Mouse (Mus musculus) C2C12 (cell line): ENCODE measurements around the gene Smarce1. TPM values are rescaled to one million over a fixed set of nuclear protein-coding genes. Genes with fewer than 3 reads are reported as not detected.
"Not testable (repeated sequence)": the region's sequence is repeated elsewhere in the genome, so short reads cannot be mapped to it uniquely, and the experiment has no call there.

Experiments used
- H3K27me3 ChIP-seq: one replicate; pipeline ENCODE4 v1.6.1; 2011; ENCODE audit not compliant: control insufficient read depth, insufficient read depth, insufficient read length
- H3K36me3 ChIP-seq: one replicate; pipeline ENCODE4 v1.6.1; 2011; ENCODE audit not compliant: control insufficient read depth, insufficient read depth
- H3K4me3 ChIP-seq: one replicate; pipeline ENCODE4 v1.5.1; 2011; ENCODE audit warnings: mild to moderate bottlenecking, control low read depth; ENCODE audit not compliant: poor library complexity, insufficient read depth, severe bottlenecking
- H3K79me2 ChIP-seq: one replicate; pipeline ENCODE4 v1.6.1; 2011; ENCODE audit not compliant: control insufficient read depth, insufficient read depth
- H3K79me3 ChIP-seq: one replicate; pipeline ENCODE4 v1.6.1; 2011; ENCODE audit warnings: low read depth, control low read depth
- H3ac ChIP-seq: one replicate; pipeline ENCODE3; 2011; ENCODE audit warnings: low read depth; ENCODE audit not compliant: control insufficient read depth, insufficient read length
- CEBPB ChIP-seq: IDR thresholded peaks from one replicate; pipeline ENCODE4 v1.6.1; 2011; ENCODE audit warnings: low read depth, mild to moderate bottlenecking, control low read depth, moderate library complexity
- CTCF ChIP-seq: IDR thresholded peaks from one replicate; pipeline ENCODE4 v1.5.1; 2011; ENCODE audit not compliant: control insufficient read depth, insufficient read depth, insufficient read length
- FOSL1 ChIP-seq: IDR thresholded peaks from one replicate; pipeline ENCODE4 v1.8.0; 2011; ENCODE audit warnings: mild to moderate bottlenecking, low read length; ENCODE audit not compliant: poor library complexity, insufficient read depth, severe bottlenecking
- MAX ChIP-seq: IDR thresholded peaks from one replicate; pipeline ENCODE4 v1.6.1; 2011; ENCODE audit warnings: mild to moderate bottlenecking, control low read depth
- MYOD1 ChIP-seq: IDR thresholded peaks from one replicate; pipeline ENCODE4 v1.6.1; 2011; ENCODE audit warnings: low read depth; ENCODE audit not compliant: control insufficient read depth, insufficient read length
- MYOG ChIP-seq: IDR thresholded peaks from one replicate; pipeline ENCODE4 v1.6.1; 2011; ENCODE audit not compliant: control insufficient read depth, insufficient read length; ENCODE audit errors: extremely low read depth
- USF1 ChIP-seq: IDR thresholded peaks from one replicate; pipeline ENCODE4 v1.6.1; 2011; ENCODE audit warnings: low read depth, mild to moderate bottlenecking, control low read depth, moderate library complexity
- polyA plus RNA-seq: library from polyadenylated mRNA; unstranded; fragments of >200 nt; fragmentation: generic; extraction: Trizol; gene quantifications from one replicate; pipeline ENCODE4 v1.2.1, GENCODE M21; 2012; ENCODE audit warnings: missing spikeins

The Smarce1 gene
- polyA plus RNA-seq, 1 experiment: 103 TPM

GRCm38 (mm10) chr11:99250666-99251065, 19.8 kb upstream of the Smarce1 start:
- H3K79me3 ChIP-seq: no peaks in the 10 kb centered on the region

GRCm38 (mm10) chr11:99250241-99250640, 19.4 kb upstream of the Smarce1 start:
- Histone ChIP-seq H3K36me3 (no peaks in the 10 kb centered on the region), H3K79me2 (no peaks in the 10 kb centered on the region), H3K79me3 (no peaks in the 10 kb centered on the region), H3K27me3 (peaks cover 24% of the 10 kb centered on the region), H3K4me3 (no peak overlapping the region), H3ac (no peak overlapping the region)
- no peak for TF ChIP-seq MYOG
- no peak for TF ChIP-seq MAX
- TF ChIP-seq MYOD1: no peak
- TF ChIP-seq USF1: no peak
- TF ChIP-seq FOSL1: no peak
- TF ChIP-seq CEBPB: no peak

More at GRCm38 (mm10) chr11:99250666-99251065, 19.8 kb upstream of the Smarce1 start:
- H3K79me2 ChIP-seq: no peaks in the 10 kb centered on the region
- H3ac ChIP-seq: no peak overlapping the region
- H3K36me3 ChIP-seq: no peaks in the 10 kb centered on the region
- TF ChIP-seq USF1: no peak
- no peak for TF ChIP-seq CTCF
- no peak for TF ChIP-seq MYOG
- no peak for TF ChIP-seq FOSL1
- no peak for TF ChIP-seq MYOD1
- TF ChIP-seq MAX: no peak
- no peak for TF ChIP-seq CEBPB
- no peak overlapping the region for H3K4me3 ChIP-seq
- peaks cover 20% of the 10 kb centered on the region for H3K27me3 ChIP-seq

GRCm38 (mm10) chr11:99249115-99249514, 18.3 kb upstream of the Smarce1 start:
- peaks cover 26% of the 10 kb centered on the region for H3K27me3 ChIP-seq
- H3K79me2 ChIP-seq: no peaks in the 10 kb centered on the region
- H3K36me3 ChIP-seq: no peaks in the 10 kb centered on the region
- H3K79me3 ChIP-seq: no peaks in the 10 kb centered on the region
- H3ac ChIP-seq: no peak overlapping the region
- TF ChIP-seq MYOG (no peak), MYOD1 (no peak), USF1 (no peak), FOSL1 (no peak), MAX (no peak), CEBPB (no peak), CTCF (no peak)
- no peak overlapping the region for H3K4me3 ChIP-seq

GRCm38 (mm10) chr11:99247916-99248315, 17.1 kb upstream of the Smarce1 start:
- Histone ChIP-seq H3K4me3 (no peak overlapping the region), H3ac (no peak overlapping the region), H3K36me3 (no peaks in the 10 kb centered on the region), H3K79me3 (no peaks in the 10 kb centered on the region), H3K27me3 (peaks cover 28% of the 10 kb centered on the region), H3K79me2 (no peaks in the 10 kb centered on the region)
- no peak for TF ChIP-seq MYOG

- H3K36me3 ChIP-seq, H3ac ChIP-seq, H3K79me2 ChIP-seq, H3K4me3 ChIP-seq, H3K79me3 ChIP-seq: not testable (repeated sequence)
- peaks cover 37% of the 10 kb centered on the region for H3K27me3 ChIP-seq
Measured at GRCm38 (mm10) chr11:99244519-99244918, 13.7 kb upstream of the Smarce1 start.

- H3K27me3 ChIP-seq: peaks cover 37% of the 10 kb centered on the region
- H3K36me3 ChIP-seq: no peaks in the 10 kb centered on the region
- H3K4me3 ChIP-seq: no peak within 1 kb of the TSS
- H3ac ChIP-seq: no peak within 1 kb of the TSS
- H3K79me3 ChIP-seq: no peaks in the 10 kb centered on the region
- no peaks in the 10 kb centered on the region for H3K79me2 ChIP-seq
- TF ChIP-seq USF1 (no peak), MYOG (no peak), FOSL1 (no peak), MAX (no peak), MYOD1 (no peak), CEBPB (no peak), CTCF (no peak)
Measured at GRCm38 (mm10) chr11:99243820-99244374, 13.1 kb upstream of the Smarce1 start, which contains the start of gene Krt222. Gene Krt222 (minus strand): TSS chr11:99244085.

- no peak overlapping the region for H3K4me3 ChIP-seq
Measured at GRCm38 (mm10) chr11:99243200-99243819, 12.5 kb upstream of the Smarce1 start.

More at GRCm38 (mm10) chr11:99243200-99243819, 12.5 kb upstream of the Smarce1 start:
- Histone ChIP-seq H3K79me3 (no peaks in the 10 kb centered on the region), H3K36me3 (no peaks in the 10 kb centered on the region), H3ac (no peak overlapping the region), H3K27me3 (peaks cover 41% of the 10 kb centered on the region), H3K79me2 (no peaks in the 10 kb centered on the region)
- no peak for TF ChIP-seq CTCF
- no peak for TF ChIP-seq MYOG
- TF ChIP-seq MAX: no peak
- no peak for TF ChIP-seq CEBPB
- TF ChIP-seq MYOD1: no peak
- TF ChIP-seq USF1: no peak
- TF ChIP-seq FOSL1: no peak
